Mouse (Mus musculus): ENCODE results near the gene Mag.
"Not testable (repeated sequence)": the region's sequence is repeated elsewhere in the genome, so short reads cannot be mapped to it uniquely, and the experiment has no call there.

Gene Mag

DNA sequence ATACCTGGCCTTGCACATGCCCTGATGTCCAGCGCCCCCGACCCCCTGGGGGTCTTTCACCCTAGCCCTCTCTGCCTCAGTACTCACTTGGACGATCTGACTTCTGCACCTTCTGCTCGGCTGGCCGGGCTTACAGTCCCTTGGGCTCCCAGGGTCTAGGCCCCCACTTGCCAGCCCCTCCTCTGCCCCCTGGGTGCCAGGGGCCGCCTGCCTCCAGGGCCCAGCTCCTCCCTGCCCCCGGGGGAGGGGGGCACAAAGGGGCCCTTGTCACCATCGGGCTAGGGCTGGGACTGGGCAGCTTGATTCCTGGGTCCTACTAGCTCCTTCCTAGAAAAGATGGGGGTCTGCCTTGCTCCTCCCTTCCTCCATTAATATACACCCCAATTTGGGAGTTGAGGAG lies at the start of gene Mag:
TSS of gene Mag (minus strand) at position 142 of the 400 bp plus-strand sequence.
- DNase-seq (ENCODE audit: low spot score in 2 of 2): no peak

DNA sequence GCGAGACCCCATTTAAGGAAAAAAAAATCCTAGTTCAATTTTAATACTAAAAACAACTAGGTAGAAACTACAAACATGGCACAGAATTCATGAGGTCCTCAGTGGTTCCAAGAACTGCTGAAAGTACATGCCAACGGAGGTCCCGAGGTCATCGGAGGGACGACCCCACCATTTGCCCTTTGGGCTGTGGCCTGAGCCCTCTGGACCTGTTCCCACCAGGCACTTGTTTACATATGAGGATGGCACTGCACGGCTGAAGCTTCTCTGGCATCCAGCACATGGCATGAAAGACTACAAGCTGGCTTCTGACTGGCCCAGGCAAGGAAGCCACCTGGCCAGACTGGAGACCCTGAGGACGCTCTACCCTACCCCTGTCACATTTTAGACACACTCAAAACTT lies 49.7 kb upstream of the Mag start:
- no peak for DNase-seq (ENCODE audit: low spot score in 2 of 2)

DNA sequence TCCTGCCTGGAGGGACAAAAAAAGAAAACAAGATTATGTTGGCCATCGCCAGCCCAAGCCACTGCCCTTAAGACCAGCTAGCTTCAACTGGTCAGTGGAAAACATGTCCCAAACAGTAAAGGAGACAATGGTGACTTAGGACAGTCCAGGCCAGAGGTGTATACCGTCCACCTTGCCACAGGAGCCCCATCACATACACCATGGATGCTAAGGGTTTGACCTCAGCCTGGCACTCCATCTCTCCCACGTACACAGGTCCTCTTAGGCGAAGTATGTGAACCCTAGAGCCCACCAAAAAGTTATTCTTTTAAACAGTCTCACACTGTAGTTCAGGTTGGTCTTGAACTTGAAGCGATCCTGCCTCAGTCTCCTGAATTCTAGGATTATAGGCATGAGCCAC lies 48.2 kb upstream of the Mag start:
- no peak for DNase-seq (ENCODE audit: low spot score in 2 of 2)

DNA sequence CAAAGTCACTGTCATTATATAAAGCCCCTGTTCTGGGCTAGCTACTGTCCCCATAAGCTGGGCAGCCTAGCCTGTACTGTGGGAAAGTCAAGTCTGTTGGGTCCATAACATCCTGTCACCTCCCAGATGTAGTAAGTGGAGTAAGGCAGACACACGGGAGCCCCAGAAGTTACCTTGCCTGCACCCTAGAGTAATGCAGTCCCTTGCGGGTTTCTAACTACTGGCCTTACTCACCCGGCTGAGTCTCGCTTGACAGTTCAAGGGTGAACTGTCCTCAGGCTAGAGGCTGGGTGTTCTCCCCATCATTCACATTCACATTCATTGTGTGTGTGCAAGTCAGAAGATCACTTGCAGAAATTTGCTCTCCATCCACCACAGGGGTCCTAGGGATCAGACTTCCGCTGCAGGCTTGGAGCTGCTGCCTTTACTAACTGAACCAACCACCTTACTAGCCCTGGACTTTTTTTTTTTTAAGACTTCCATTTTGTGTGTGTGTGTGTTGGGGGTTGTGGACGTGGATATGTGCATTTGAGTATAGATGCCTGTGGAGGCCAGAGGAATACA lies 45.2 kb upstream of the Mag start:
- DNase-seq (ENCODE audit: low spot score in 2 of 2): no peak

- DNase-seq (ENCODE audit: low spot score in 2 of 2): no peak
Observed at GRCm38 (mm10) chr7:30958866-30959487, 44.3 kb upstream of the Mag start.

DNA sequence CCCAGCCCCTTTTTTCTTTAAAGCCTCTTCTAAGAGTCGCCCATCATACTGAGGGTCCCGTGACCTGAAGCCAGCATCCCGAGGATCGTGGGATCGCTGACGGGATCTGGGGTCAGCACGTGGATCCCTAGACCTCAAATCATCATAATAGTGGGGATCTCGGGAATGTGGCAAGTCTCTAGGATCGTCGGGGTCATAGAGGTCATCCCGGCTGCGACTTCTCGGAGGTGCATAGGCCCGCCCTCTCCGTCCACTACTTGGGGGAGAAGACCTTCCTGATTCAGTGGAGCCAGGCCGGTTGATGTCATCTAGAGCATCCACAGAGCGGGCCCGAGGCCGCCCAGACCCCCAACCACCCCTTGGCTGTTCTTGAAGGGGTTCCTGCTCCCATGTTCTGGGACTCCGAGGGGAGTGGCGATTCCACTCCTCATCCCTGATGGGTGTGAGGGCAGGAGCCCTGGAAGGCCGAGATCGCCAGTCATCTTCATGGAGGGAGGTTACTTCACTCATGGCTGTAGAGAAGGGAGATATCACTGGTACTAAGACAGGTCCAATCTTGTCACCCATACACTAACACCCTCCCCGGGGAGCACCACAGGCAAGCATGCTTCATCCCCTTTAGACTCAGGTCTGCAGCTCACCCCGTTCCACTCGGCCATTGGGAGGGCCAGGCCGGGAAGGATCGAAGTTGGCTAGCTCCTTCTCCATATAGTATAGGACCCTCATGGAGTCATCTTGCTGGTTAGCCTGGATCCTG lies 43.6 kb upstream of the Mag start:
- no peak for DNase-seq (ENCODE audit: low spot score in 2 of 2)

GRCm38 (mm10) chr7:30957367-30957783 lies 42.7 kb upstream of the Mag start:
- DNase-seq (ENCODE audit: low spot score in 2 of 2): peak; percentile 91 to 97

DNA sequence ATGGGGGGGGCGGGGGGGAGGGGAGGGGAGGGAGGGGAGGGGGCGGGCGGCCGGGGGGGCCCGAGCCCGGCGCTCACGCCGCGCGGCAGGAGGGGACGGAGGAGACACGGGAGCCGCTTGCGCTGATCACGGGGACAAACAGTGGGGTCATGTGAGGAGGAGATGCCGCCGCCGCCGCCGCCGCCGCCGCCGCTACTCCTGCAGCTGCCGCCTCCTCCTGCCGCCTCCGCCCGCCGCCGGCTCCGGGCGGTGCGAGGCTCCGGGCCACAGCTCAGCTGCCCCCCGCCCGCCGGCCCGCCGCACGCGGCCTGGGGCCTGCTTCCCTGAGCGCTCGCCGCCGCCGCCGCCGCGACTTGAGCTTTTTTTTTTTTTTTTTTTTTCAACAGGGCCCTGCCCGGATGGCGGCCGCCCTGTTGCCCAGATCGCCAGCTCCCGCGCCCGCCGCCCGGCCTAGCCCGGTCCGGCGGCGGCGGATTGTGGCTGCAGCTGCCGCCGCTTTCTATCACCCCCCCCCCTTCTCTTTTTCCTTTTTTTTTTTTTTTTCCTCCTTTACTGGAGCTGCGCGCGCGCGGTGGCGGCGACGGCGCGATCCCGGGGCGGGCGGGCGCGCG lies 42.2 kb upstream of the Mag start, which contains the start of gene Usf2:
TSS of gene Usf2 (minus strand) at position 48 of the 611 bp plus-strand sequence.
- peak; percentile 77 to 87 for DNase-seq (ENCODE audit: low spot score in 2 of 2)

- DNase-seq (ENCODE audit: low spot score in 2 of 2): peak in 1 of 2 experiments; percentile 50
Observed at GRCm38 (mm10) chr7:30956357-30956751, 41.7 kb upstream of the Mag start.

- peak; percentile 89 to 97 for DNase-seq (ENCODE audit: low spot score in 2 of 2)
Observed at GRCm38 (mm10) chr7:30955584-30956356, 41.1 kb upstream of the Mag start.

GRCm38 (mm10) chr7:30954971-30955520 lies 40.4 kb upstream of the Mag start:
- DNase-seq (ENCODE audit: low spot score in 2 of 2): no peak

GRCm38 (mm10) chr7:30954036-30954435 lies 39.4 kb upstream of the Mag start:
- no peak for DNase-seq (ENCODE audit: low spot score in 2 of 2)

DNA sequence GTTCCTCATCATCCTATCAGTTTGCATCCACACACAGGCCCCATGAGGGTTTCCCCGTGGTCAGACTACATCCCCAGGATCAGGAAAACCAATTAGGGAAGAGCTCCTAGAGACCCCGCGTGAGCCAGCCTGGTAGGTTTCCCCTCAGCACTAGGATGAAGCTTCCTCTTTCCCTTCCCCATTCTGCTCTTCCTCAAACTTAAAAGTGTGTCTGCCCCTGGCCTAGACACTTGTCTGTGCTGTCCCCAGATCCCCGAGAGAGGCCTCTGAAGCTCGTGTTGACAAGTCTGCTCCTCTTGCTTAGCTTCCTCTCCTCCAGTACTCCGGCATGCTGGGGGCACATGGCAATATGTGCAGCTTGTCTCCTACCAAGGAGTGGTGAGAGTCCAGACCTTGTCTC lies 38.8 kb upstream of the Mag start:
- no peak for DNase-seq (ENCODE audit: low spot score in 2 of 2)

- no peak for DNase-seq (ENCODE audit: low spot score in 2 of 2)
Observed at GRCm38 (mm10) chr7:30952441-30953265, 38.0 kb upstream of the Mag start.

DNA sequence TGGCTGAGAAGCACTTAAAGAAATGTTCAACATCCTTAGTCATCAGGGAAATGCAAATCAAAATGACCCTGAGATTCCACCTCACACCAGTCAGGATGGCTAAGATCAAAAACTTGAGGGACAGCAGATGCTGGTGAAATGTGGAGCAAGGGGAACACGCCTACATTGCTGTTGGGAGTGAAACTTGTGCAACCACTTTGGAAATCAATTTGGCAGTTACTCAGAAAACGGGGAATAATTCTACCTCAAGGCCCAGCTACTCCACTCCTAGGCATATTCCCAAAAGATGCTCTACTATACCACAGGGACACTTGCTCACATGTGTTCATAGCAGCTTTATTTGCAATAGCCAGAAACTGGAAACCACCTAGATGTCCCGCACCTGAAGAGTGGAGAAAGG lies 35.2 kb upstream of the Mag start:
- DNase-seq (ENCODE audit: low spot score in 2 of 2): not testable (repeated sequence)

- no peak for DNase-seq (ENCODE audit: low spot score in 2 of 2)
Observed at GRCm38 (mm10) chr7:30945876-30946275, 31.2 kb upstream of the Mag start.

- DNase-seq (ENCODE audit: low spot score in 2 of 2): not testable (repeated sequence)
Observed at GRCm38 (mm10) chr7:30945466-30945865, 30.8 kb upstream of the Mag start.

DNA sequence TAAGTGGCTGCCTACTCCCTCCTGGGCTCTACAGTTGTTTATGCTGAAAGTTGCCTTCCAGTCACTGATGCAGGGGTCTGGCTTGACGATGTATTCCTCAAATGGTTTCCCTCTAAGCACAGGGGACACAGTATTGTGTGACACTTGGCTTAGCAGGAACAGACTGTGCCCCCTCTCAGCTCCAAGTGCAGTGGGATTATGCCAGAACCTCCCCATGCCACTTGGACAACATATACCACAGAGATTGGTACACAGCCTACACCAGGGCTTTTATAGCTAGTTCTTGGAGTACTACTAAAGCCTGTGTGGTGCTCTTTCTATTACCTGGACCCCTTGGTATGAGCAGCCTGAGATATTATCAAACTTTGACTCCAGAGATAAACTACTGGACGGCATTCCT lies 30.0 kb upstream of the Mag start:
- DNase-seq (ENCODE audit: low spot score in 2 of 2): not testable (repeated sequence)

GRCm38 (mm10) chr7:30943909-30944635 lies 29.4 kb upstream of the Mag start, which contains the start of gene Hamp:
Hamp (minus strand) TSS chr7:30944032.
- DNase-seq (ENCODE audit: low spot score in 2 of 2): no peak

- not testable (repeated sequence) for DNase-seq (ENCODE audit: low spot score in 2 of 2)
Observed at GRCm38 (mm10) chr7:30942365-30942764, 27.7 kb upstream of the Mag start.
